Mouse (Mus musculus) CH12.LX (cell line): ENCODE measurements around the gene Fbxw4. TPM values are rescaled to one million over a fixed set of nuclear protein-coding genes. Genes with fewer than 3 reads are reported as not detected.
A peak's percentile ranks its signal among the peaks of the same experiment; 100 is the strongest.

ENCODE experiments used
- DNase-seq: peaks from one replicate; pipeline ENCODE4 v3.0.0-alpha.2; 2013; ENCODE audit errors: extremely low read depth
- H3K27ac ChIP-seq: 2 replicates; pipeline ENCODE4 v1.5.1; 2012; ENCODE audit warnings: low read depth, mild to moderate bottlenecking, control low read depth, moderate library complexity; ENCODE audit not compliant: insufficient read depth
- H3K27me3 ChIP-seq: replicated peaks from 2 replicates; pipeline ENCODE3; 2012; ENCODE audit warnings: inconsistent platforms
- H3K36me3 ChIP-seq, 2 experiments: replicated peaks in 1 of 2; 2 replicates each; pipeline versions ENCODE3 to v1.6.1; 2012; ENCODE audit warnings: inconsistent platforms in 1 of 2, low read length in 1 of 2, mild to moderate bottlenecking in 1 of 2, mixed read lengths in 1 of 2, moderate library complexity in 1 of 2; ENCODE audit not compliant: control insufficient read depth in 1 of 2, insufficient read depth in 1 of 2
- H3K4me1 ChIP-seq, 2 experiments: 2 replicates each; pipeline ENCODE4 v1.6.1; 2012; ENCODE audit warnings: inconsistent platforms in 1 of 2, moderate library complexity in 1 of 2; ENCODE audit not compliant: insufficient read depth in 2 of 2, control insufficient read depth in 1 of 2
- H3K4me2 ChIP-seq: 2 replicates; pipeline ENCODE4 v1.6.1; 2012; ENCODE audit warnings: low read depth, mild to moderate bottlenecking, control low read depth; ENCODE audit not compliant: poor library complexity, insufficient read depth, severe bottlenecking
- H3K4me3 ChIP-seq, 3 experiments: fragments of 150-350 bp in 1 of 3; sonication (generic) in 1 of 3; replicated peaks in 1 of 3; 2 replicates each; pipeline versions ENCODE3 to v1.5.1; 2011 to 2012; ENCODE audit warnings: low read depth in 2 of 3, low read length in 2 of 3, mild to moderate bottlenecking in 2 of 3, moderate library complexity in 2 of 3, control low read depth in 1 of 3, improper control_type of control experiment in 1 of 3, inconsistent platforms in 1 of 3, mixed read lengths in 1 of 3; ENCODE audit not compliant: poor library complexity in 1 of 3
- H3K79me2 ChIP-seq: replicated peaks from 2 replicates; pipeline ENCODE4 v1.6.1; 2012; ENCODE audit warnings: mild to moderate bottlenecking, moderate library complexity; ENCODE audit not compliant: control insufficient read depth, poor library complexity, insufficient read depth, severe bottlenecking; ENCODE audit errors: extremely low read depth
- H3K9ac ChIP-seq: 2 replicates; pipeline ENCODE4 v1.6.1; 2012; ENCODE audit warnings: low read depth, mild to moderate bottlenecking, control low read depth, moderate library complexity; ENCODE audit not compliant: insufficient read depth
- H3K9me3 ChIP-seq: replicated peaks from 2 replicates; pipeline ENCODE3; 2012; ENCODE audit warnings: low read length, inconsistent platforms, mixed read lengths
- BHLHE40 ChIP-seq: IDR thresholded peaks from 2 replicates; pipeline ENCODE4 v1.6.1; 2011; ENCODE audit warnings: mild to moderate bottlenecking, low read depth, low read length, improper control_type of control experiment
- CHD2 ChIP-seq: IDR thresholded peaks from 2 replicates; pipeline ENCODE4 v1.6.1; 2011; ENCODE audit warnings: low read length, improper control_type of control experiment
- CTCF ChIP-seq, 2 experiments: IDR thresholded peaks in 1 of 2; conservative IDR thresholded peaks in 1 of 2; 2 replicates each; pipeline ENCODE4 v1.5.1; 2011 to 2012; ENCODE audit warnings: low read depth in 2 of 2, low read length in 2 of 2, improper control_type of control experiment in 1 of 2, inconsistent platforms in 1 of 2, mild to moderate bottlenecking in 1 of 2, moderate library complexity in 1 of 2
- EP300 ChIP-seq: IDR thresholded peaks from 2 replicates; pipeline ENCODE4 v1.6.1; 2011; ENCODE audit warnings: low read length, improper control_type of control experiment
- ETS1 ChIP-seq: conservative IDR thresholded peaks from 2 replicates; pipeline ENCODE4 v1.6.1; 2012; ENCODE audit warnings: low read depth, mild to moderate bottlenecking, inconsistent platforms, low read length, improper control_type of control experiment, moderate library complexity
- GABPA ChIP-seq: IDR thresholded peaks from 2 replicates; pipeline ENCODE4 v1.6.1; 2012; ENCODE audit warnings: low read depth, low read length, improper control_type of control experiment, inconsistent platforms; ENCODE audit not compliant: insufficient replicate concordance
- HCFC1 ChIP-seq: IDR thresholded peaks from 2 replicates; pipeline ENCODE4 v1.6.1; 2012; ENCODE audit warnings: low read depth, mild to moderate bottlenecking, inconsistent platforms, low read length, improper control_type of control experiment
- JUN ChIP-seq: IDR thresholded peaks from 2 replicates; pipeline ENCODE4 v1.6.1; 2011; ENCODE audit warnings: low read depth, mild to moderate bottlenecking, low read length, improper control_type of control experiment, moderate library complexity; ENCODE audit not compliant: insufficient read depth
- JUND ChIP-seq: conservative IDR thresholded peaks from 2 replicates; pipeline ENCODE4 v1.6.1; 2011; ENCODE audit warnings: low read depth, low read length, improper control_type of control experiment
- MAX ChIP-seq: IDR thresholded peaks from 2 replicates; pipeline ENCODE4 v1.6.1; 2011; ENCODE audit warnings: low read length, improper control_type of control experiment
- MYC ChIP-seq: IDR thresholded peaks from 2 replicates; pipeline ENCODE4 v1.6.1; 2011; ENCODE audit warnings: low read depth, mild to moderate bottlenecking, improper control_type of control experiment, low read length
- NELFE ChIP-seq: IDR thresholded peaks from 2 replicates; pipeline ENCODE4 v1.6.1; 2011; ENCODE audit warnings: low read depth, low read length, improper control_type of control experiment
- POLR2A ChIP-seq: IDR thresholded peaks from 2 replicates; pipeline ENCODE4 v1.6.1; 2011; ENCODE audit warnings: low read depth, mild to moderate bottlenecking, improper control_type of control experiment, low read length
- RAD21 ChIP-seq: IDR thresholded peaks from 2 replicates; pipeline ENCODE4 v1.6.1; 2011; ENCODE audit warnings: low read depth, mild to moderate bottlenecking, low read length, improper control_type of control experiment, moderate library complexity
- SIN3A ChIP-seq: IDR thresholded peaks from 2 replicates; pipeline ENCODE4 v1.6.1; 2012; ENCODE audit warnings: low read length, improper control_type of control experiment, inconsistent platforms
- TBP ChIP-seq: conservative IDR thresholded peaks from 2 replicates; pipeline ENCODE4 v1.6.1; 2011; ENCODE audit warnings: low read depth, low read length, improper control_type of control experiment
- TCF12 ChIP-seq: IDR thresholded peaks from 2 replicates; pipeline ENCODE4 v1.6.1; 2014; ENCODE audit warnings: low read depth, mild to moderate bottlenecking, inconsistent platforms, low read length, improper control_type of control experiment
- UBTF ChIP-seq: IDR thresholded peaks from 2 replicates; pipeline ENCODE4 v1.6.1; 2012; ENCODE audit warnings: low read depth, mild to moderate bottlenecking, inconsistent platforms, low read length, improper control_type of control experiment, moderate library complexity
- ZC3H11A ChIP-seq: IDR thresholded peaks from 2 replicates; pipeline ENCODE4 v1.6.1; 2012; ENCODE audit warnings: low read depth, mild to moderate bottlenecking, inconsistent platforms, low read length, improper control_type of control experiment
- ZNF384 ChIP-seq: IDR thresholded peaks from 2 replicates; pipeline ENCODE4 v1.6.1; 2012; ENCODE audit warnings: low read depth, low read length, improper control_type of control experiment, inconsistent platforms
- dilution Hi-C: fragments of 300-500 bp; cut with MboI; formaldehyde crosslinking; loops from 2 replicates; pipeline ENCODE4 v1.14.3; 2020; ENCODE audit warnings: low sequenced_read_pairs; ENCODE audit not compliant: extremely low pct_unique_long_range_greater_than_20kb, extremely low pct_ligation_motif_present
- in situ Hi-C: fragments of 300-500 bp; cut with MboI; formaldehyde crosslinking; loops from 3 replicates; pipeline ENCODE4 v1.14.3; 2019; ENCODE audit warnings: low sequenced_read_pairs, low pct_ligation_motif_present, low pct_unique_long_range_greater_than_20kb, mixed read lengths
- polyA plus RNA-seq: library from polyadenylated mRNA; unstranded; fragments of >175 nt; gene quantifications from 2 replicates; pipeline ENCODE4 v1.2.1, GENCODE M21; 2012; ENCODE audit warnings: low read depth; ENCODE audit not compliant: insufficient read length
- total RNA-seq, 2 experiments: library from RNA; depleted of rRNA; stranded (reverse); fragments of 300-350 nt in 1 of 2; fragments of >200 nt in 1 of 2; gene quantifications; 2 replicates each; pipeline ENCODE4 v1.2.3; 2012 to 2014

The Fbxw4 gene
- total and polyA plus RNA-seq, 3 experiments, result 4.5 to 8.6 (median 7.5) TPM

DNA sequence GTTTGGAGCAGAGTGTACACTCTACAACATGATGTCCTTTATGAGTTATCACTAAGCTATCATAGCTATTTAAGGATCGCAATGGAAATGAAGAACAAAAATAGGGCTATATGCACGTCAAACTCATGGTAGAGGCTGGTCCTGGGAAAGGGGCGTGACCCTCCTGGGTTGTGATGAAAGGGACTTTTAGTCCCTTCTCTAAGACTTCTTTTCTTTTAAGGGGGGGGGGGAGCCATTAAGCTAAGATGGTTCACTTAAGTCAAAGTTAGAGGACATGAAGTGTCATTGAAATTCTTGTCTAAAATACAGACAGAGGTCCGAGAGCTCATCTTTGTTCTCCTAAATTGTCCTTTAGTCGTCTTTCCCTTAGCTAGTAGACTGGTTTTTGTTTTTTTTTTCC, 15.1 kb upstream of the Fbxw4 start:
- Histone ChIP-seq H3K9me3 (no peaks in the 10 kb centered on the region), H3K4me2 (peak overlapping the region; percentile 88), H3K4me1 (peaks cover 0 to 9% of the 10 kb centered on the region in 2 experiments; a peak in 2 of 4 replicates), H3K27me3 (no peaks in the 10 kb centered on the region), H3K27ac (no peak overlapping the region), H3K4me3 (no peak overlapping the region), H3K9ac (no peak overlapping the region; the same call in 1 of the 2 replicates)
- dilution Hi-C loops (no loop called here), in situ Hi-C loops (no loop called here)
- TF ChIP-seq ZNF384, result no peak
- no peak for TF ChIP-seq UBTF
- TF ChIP-seq CTCF (conservative IDR thresholded peaks at IDR 0.05 in 1 of 2, IDR thresholded peaks at IDR 0.05 in 1 of 2; ENCODE audit: low read depth in 2 of 2, low read length in 2 of 2), result no peak
- TF ChIP-seq, all 38 proteins: peak for 0
- DNase-seq, result no peak
- Histone ChIP-seq H3K36me3 (no peaks in the 10 kb centered on the region), H3K79me2 (no peaks in the 10 kb centered on the region)

DNA sequence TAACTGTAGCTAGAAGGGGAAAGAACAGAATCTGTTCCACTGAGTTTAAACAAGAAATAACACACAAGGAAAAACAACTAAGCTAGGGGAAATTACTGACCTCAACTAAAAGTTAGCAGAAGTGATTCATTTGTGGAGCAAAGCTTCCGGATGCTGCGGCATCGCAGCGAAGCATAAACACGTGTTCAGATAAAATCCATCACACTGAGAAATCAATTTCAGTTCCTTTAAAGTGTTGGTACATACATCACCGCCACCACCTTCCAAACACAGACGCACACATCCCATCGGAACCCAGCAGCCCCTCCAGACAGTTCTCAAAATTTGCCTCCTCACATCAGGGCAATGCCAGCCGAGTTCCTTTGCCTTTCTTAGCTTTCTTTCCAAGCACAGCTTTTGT, 12.9 kb upstream of the Fbxw4 start:
- no peak overlapping the region for H3K4me2 ChIP-seq
- peaks cover 0 to 9% of the 10 kb centered on the region in 2 experiments; a peak in 2 of 4 replicates for H3K4me1 ChIP-seq
- no peaks in the 10 kb centered on the region for H3K27me3 ChIP-seq
- H3K36me3 ChIP-seq, result no peaks in the 10 kb centered on the region
- dilution Hi-C loops, result no loop called here
- H3K4me3 ChIP-seq, result no peak overlapping the region
- in situ Hi-C loops, result no loop called here
- no peak overlapping the region for H3K27ac ChIP-seq
- H3K79me2 ChIP-seq, result no peaks in the 10 kb centered on the region
- no peak for DNase-seq
- H3K9me3 ChIP-seq, result no peaks in the 10 kb centered on the region
- TF ChIP-seq HCFC1 (no peak), POLR2A (no peak), NELFE (no peak), RAD21 (no peak), TCF12 (no peak), MYC (0 out of 2 replicates have a peak, but pooled peaks have one; percentile 26), MAX (peak; percentile 71), JUN (no peak), CHD2 (no peak), ZNF384 (no peak), ETS1 (no peak), BHLHE40 (peak; percentile 36; the same call in 1 of the 2 replicates), JUND (0 out of 2 replicates have a peak, but pooled peaks have one; percentile 19), TBP (no peak), ZC3H11A (no peak), GABPA (no peak), EP300 (peak; percentile 21; the same call in 1 of the 2 replicates), SIN3A (no peak)
- no peak overlapping the region for H3K9ac ChIP-seq
